Mouse (Mus musculus) ES-Bruce4 (cell line): Measurements from ENCODE around the gene Tmem86a. TPM values are rescaled to one million over a fixed set of nuclear protein-coding genes. Genes with fewer than 3 reads are reported as not detected.
A peak's percentile ranks its signal among the peaks of the same experiment; 100 is the strongest.

Experiments used
- H3K27ac ChIP-seq: 2 replicates; pipeline ENCODE4 v1.5.1; 2012; ENCODE audit warnings: low read length, inconsistent platforms; ENCODE audit not compliant: insufficient read depth
- H3K27me3 ChIP-seq: 2 replicates; pipeline ENCODE4 v1.6.1; 2012; ENCODE audit warnings: mild to moderate bottlenecking, low read length, inconsistent platforms; ENCODE audit not compliant: control insufficient read depth, poor library complexity, insufficient read depth, severe bottlenecking
- H3K36me3 ChIP-seq: 2 replicates; pipeline ENCODE4 v1.6.1; 2012; ENCODE audit warnings: inconsistent platforms, mild to moderate bottlenecking, low read length, moderate library complexity; ENCODE audit not compliant: control insufficient read depth, poor library complexity, insufficient read depth, severe bottlenecking
- H3K4me1 ChIP-seq: one replicate; pipeline ENCODE4 v1.8.1; 2011; ENCODE audit warnings: low read length; ENCODE audit not compliant: control insufficient read depth, insufficient read depth
- H3K4me3 ChIP-seq: 2 replicates; pipeline ENCODE4 v1.5.1; 2011; ENCODE audit warnings: low read depth, mild to moderate bottlenecking, low read length
- H3K9ac ChIP-seq: 2 replicates; pipeline ENCODE4 v1.6.1; 2012; ENCODE audit warnings: low read depth, mild to moderate bottlenecking, inconsistent platforms; ENCODE audit not compliant: poor library complexity, severe bottlenecking
- H3K9me3 ChIP-seq: replicated peaks from 2 replicates; pipeline ENCODE4 v1.6.1; 2012; ENCODE audit warnings: mild to moderate bottlenecking, low read length, inconsistent platforms; ENCODE audit not compliant: control insufficient read depth, poor library complexity, insufficient read depth, severe bottlenecking
- CTCF ChIP-seq: IDR thresholded peaks from one replicate; pipeline ENCODE4 v1.8.1; 2011; ENCODE audit warnings: low read depth, low read length
- EP300 ChIP-seq: IDR thresholded peaks from 2 replicates; pipeline ENCODE4 v1.6.1; 2011; ENCODE audit warnings: low read depth, low read length; ENCODE audit not compliant: insufficient read depth
- POLR2A ChIP-seq: IDR thresholded peaks from one replicate; pipeline ENCODE4 v1.8.1; 2011; ENCODE audit warnings: low read length; ENCODE audit not compliant: insufficient read depth
- polyA plus RNA-seq: library from polyadenylated mRNA; stranded (reverse); fragments of >200 nt; gene quantifications from 2 replicates; pipeline ENCODE4 v1.2.4, GENCODE M21; 2011; ENCODE audit warnings: low read depth; ENCODE audit not compliant: missing spikeins, insufficient read depth, insufficient read length

Gene Tmem86a
- polyA plus RNA-seq, 1 experiment, result 2.0 TPM

DNA sequence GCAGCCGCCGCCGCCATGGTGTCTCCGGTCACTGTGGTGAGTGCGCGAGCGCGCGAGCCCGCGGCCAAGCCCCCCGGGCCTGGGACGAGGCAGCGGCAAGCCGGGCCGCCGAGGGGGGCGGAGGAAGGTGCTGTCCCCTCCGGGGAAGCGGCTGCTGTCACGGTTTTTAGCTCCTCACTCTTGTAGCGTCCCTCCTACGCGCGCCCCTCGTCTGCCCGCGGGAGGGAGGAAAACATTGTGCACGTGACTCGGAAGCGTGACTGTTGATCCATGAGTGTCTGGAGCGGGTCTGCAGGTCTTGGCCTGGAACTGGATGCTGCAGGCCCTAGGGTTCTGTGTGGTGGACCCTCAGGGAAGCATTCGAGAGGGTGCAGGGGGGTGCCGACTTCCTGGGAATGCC, 365 bp downstream of the Tmem86a start:
- peak overlapping the region; percentile 63 for H3K4me3 ChIP-seq
- no peaks in the 10 kb centered on the region for H3K27me3 ChIP-seq
- peak overlapping the region; percentile 37; the same call in 1 of the 2 replicates for H3K9ac ChIP-seq
- H3K27ac ChIP-seq, result no peak overlapping the region
- TF ChIP-seq CTCF, result no peak
- TF ChIP-seq EP300, result no peak
- TF ChIP-seq POLR2A, result no peak
- H3K36me3 ChIP-seq, result no peaks in the 10 kb centered on the region
- H3K9me3 ChIP-seq, result no peaks in the 10 kb centered on the region
- H3K4me1 ChIP-seq, result no peaks in the 10 kb centered on the region

DNA sequence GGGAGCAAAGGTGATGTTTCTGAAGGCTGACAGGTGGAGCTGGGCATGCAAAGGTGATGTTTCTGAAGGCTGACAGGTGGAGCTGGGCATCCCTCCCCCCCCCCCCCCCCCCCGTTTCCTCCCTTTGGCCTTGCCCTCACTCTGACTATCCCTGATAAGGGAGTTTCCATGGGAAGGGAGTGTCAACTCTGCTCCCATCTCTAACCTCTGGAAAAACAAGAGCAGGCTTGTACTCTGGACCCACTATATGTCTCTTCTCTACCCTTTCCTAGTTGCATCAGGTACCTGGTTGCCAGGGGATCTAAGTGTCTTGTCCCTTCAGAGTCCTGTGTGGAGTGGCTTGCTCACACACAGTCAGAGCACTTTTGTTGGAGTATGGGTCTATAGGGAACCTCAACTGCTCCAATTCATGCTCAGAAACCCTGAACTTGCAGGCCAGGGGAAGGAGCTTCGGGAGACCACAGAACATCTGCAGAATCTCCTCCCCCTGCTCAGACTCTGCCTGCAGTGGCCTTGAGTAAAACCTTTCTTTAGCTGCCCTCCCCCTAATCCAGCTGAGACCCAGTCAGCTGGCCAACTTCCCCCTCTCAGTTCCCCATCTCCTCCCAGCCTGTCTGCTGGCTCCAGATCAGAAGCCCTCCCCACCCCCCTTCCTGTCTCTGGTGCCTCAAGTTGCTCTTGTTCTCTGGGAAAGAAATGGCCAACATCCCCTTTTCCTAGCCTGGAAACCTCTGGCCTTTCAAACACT, 1.2 kb downstream of the Tmem86a start:
- Histone ChIP-seq H3K36me3 (no peaks in the 10 kb centered on the region), H3K27me3 (no peaks in the 10 kb centered on the region), H3K4me1 (no peaks in the 10 kb centered on the region), H3K27ac (no peak overlapping the region), H3K9ac (no peak overlapping the region), H3K9me3 (no peaks in the 10 kb centered on the region), H3K4me3 (no peak overlapping the region)
- TF ChIP-seq EP300, result no peak
- no peak for TF ChIP-seq CTCF
- TF ChIP-seq POLR2A, result no peak

- TF ChIP-seq EP300, result no peak
- no peak for TF ChIP-seq POLR2A
- no peak for TF ChIP-seq CTCF
- H3K27ac ChIP-seq, result no peak overlapping the region
- no peaks in the 10 kb centered on the region for H3K9me3 ChIP-seq
- no peaks in the 10 kb centered on the region for H3K4me1 ChIP-seq
- H3K4me3 ChIP-seq, result no peak overlapping the region
- no peaks in the 10 kb centered on the region for H3K27me3 ChIP-seq
- no peaks in the 10 kb centered on the region for H3K36me3 ChIP-seq
- no peak overlapping the region for H3K9ac ChIP-seq
These were observed 1.9 kb downstream of the Tmem86a start for GRCm38 (mm10) chr7:47052276-47052675.

DNA sequence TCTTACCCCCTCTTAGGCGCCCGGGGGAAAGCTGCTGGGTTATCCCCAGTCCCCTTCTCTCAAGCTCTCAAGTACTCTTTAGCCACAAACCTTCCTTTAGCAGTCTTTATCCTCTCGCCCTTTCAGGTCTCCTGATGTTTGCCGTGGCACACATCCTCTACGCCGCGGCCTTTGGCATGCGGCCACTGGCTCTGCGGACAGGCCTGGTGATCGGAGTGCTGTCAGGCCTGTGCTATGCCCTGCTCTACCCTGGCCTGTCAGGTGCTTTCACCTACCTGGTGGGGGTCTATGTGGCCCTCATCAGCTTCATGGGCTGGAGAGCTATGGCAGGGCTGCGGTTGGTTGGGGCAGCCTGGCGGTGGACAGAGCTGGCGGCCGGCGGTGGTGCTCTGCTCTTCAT, 2.9 kb downstream of the Tmem86a start:
- no peaks in the 10 kb centered on the region for H3K9me3 ChIP-seq
- no peak overlapping the region for H3K4me3 ChIP-seq
- H3K36me3 ChIP-seq, result no peaks in the 10 kb centered on the region
- H3K4me1 ChIP-seq, result no peaks in the 10 kb centered on the region
- no peak overlapping the region for H3K9ac ChIP-seq
- no peak overlapping the region for H3K27ac ChIP-seq
- TF ChIP-seq CTCF (no peak), EP300 (no peak), POLR2A (no peak)
- no peaks in the 10 kb centered on the region for H3K27me3 ChIP-seq

GRCm38 (mm10) chr7:47054666-47055065, 4.3 kb downstream of the Tmem86a start:
- TF ChIP-seq POLR2A (no peak), EP300 (no peak), CTCF (no peak)
- no peak overlapping the region for H3K4me3 ChIP-seq
- no peaks in the 10 kb centered on the region for H3K27me3 ChIP-seq
- no peak overlapping the region for H3K27ac ChIP-seq
- no peaks in the 10 kb centered on the region for H3K36me3 ChIP-seq
- H3K4me1 ChIP-seq, result no peaks in the 10 kb centered on the region
- H3K9me3 ChIP-seq, result no peaks in the 10 kb centered on the region
- no peak overlapping the region for H3K9ac ChIP-seq

- H3K9me3 ChIP-seq, result no peaks in the 10 kb centered on the region
- TF ChIP-seq CTCF (no peak), POLR2A (no peak), EP300 (no peak)
- no peaks in the 10 kb centered on the region for H3K27me3 ChIP-seq
- H3K9ac ChIP-seq, result no peak overlapping the region
- no peaks in the 10 kb centered on the region for H3K4me1 ChIP-seq
- H3K27ac ChIP-seq, result no peak overlapping the region
- no peak overlapping the region for H3K4me3 ChIP-seq
- H3K36me3 ChIP-seq, result no peaks in the 10 kb centered on the region
These were observed 5.3 kb downstream of the Tmem86a start for GRCm38 (mm10) chr7:47055744-47056143.
